Mouse (Mus musculus) liver, adult 2 months (tissue): ENCODE data around the gene Smim4.

Experiments used
- CTCF ChIP-seq: fragments of 200-500 bp; IDR thresholded peaks from 2 replicates; pipeline ENCODE4 v1.5.1; 2011; ENCODE audit warnings: low read depth, low read length, control low read depth
- POLR2A ChIP-seq: fragments of 200-500 bp; IDR thresholded peaks from 2 replicates; pipeline ENCODE4 v1.6.1; 2011; ENCODE audit warnings: low read length, control low read depth; ENCODE audit not compliant: insufficient read depth; ENCODE audit errors: extremely low read depth

DNA sequence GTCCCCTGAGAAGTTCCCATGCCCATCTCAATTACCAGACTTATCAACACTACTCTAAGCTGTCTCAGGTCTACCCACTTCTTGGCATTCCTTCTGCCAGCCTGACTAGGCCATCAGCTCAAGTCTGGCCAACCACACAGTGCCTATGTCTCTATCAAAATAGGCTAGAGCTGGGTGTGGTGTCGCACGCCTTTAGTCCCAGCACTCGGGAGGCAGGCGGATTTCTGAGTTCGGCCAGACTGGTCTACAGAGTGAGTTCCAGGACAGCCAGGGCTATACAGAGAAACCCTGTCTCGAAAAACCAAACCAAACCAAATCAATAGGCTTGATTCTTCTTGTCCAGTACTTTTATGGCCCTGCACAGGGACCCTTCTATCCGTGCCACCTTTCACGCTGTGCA is 1.9 kb downstream of the Smim4 start:
- TF ChIP-seq CTCF (no peak), POLR2A (no peak)
